Mouse (Mus musculus) cerebellum, adult 18-20 months (tissue): Measurements from ENCODE around the gene Gmds.
A peak's percentile ranks its signal among the peaks of the same experiment; 100 is the strongest.

ENCODE experiments used
- DNase-seq, 2 experiments: peaks; one replicate each; pipeline ENCODE4 v3.0.0; 2021

The Gmds gene

DNA sequence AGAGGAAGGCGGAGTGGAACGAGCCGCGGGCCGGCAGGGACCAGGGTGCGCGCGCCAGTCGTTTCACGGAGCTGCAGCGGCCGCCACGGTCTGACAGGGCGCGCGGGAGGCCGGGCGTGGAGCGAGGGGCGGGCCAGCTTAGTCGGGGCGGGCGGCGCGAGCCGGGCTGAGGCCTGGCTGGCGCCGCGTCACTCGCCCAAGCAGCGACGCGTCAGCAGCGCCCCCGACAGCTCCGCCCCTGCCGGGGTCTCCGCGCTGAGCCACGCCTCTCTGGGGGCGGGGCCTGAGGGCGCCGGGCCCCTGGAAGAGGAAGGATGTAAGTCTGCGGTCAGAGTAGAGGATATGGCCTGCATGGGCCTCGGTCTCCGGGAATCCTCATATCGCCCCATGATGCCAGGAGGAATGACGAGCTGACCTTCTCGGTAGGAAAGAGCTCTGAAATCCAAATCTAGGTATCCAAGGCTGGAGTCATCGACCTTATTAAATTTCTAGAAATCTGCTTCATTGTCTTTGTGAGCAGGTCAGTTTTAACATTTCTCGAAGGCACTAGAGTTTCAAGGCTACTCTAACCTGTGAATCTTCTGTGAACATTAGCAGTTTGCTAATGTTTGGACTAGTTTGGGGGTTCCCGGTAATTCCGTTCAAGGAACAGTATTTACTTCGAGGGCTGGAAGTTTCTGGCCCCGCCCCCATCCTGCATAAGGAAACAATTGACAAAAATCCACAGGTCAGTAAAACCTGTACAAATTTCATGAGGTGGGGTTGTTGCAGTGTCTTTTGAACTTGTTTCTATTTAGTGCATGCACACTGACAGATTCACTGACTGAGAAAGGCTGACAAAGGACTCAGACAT lies at the start of gene Gmds:
Gene Gmds, minus strand, starts transcription at position 228 of the 853 bp plus-strand sequence.
- DNase-seq: peak; percentile 95 to 96

DNA sequence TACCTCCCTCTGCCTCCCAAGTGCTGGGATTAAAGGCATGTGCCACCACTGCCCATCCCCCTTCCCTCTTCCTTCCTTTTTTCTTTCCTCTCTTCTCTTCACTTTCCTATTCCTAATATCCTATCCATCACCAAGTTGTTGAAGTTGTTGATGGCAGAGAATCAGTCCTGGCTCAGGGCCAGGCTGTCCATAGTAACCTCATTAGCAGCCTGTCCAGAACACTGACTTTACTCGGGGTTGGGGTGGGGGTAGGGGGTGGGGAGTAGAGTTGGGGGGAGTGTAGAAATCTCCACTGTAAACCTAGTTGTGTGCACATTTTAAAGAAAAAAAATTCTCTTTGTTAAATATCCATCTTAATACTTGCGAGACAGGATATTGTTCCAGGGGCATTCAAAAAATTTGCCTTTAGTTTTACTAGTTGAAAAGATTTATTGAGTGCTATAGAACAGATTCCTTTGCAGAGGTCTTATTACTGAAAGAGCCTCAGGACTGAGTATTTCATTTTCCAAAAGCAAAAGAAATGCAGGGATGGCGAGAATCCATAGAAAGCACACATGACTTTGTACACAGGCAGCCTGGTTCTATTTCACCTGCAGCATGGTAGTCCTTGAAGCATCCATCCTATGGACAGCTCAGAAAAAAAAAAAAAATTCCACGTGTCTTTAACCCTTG lies 47.0 kb upstream of the Gmds start:
- DNase-seq: no peak

DNA sequence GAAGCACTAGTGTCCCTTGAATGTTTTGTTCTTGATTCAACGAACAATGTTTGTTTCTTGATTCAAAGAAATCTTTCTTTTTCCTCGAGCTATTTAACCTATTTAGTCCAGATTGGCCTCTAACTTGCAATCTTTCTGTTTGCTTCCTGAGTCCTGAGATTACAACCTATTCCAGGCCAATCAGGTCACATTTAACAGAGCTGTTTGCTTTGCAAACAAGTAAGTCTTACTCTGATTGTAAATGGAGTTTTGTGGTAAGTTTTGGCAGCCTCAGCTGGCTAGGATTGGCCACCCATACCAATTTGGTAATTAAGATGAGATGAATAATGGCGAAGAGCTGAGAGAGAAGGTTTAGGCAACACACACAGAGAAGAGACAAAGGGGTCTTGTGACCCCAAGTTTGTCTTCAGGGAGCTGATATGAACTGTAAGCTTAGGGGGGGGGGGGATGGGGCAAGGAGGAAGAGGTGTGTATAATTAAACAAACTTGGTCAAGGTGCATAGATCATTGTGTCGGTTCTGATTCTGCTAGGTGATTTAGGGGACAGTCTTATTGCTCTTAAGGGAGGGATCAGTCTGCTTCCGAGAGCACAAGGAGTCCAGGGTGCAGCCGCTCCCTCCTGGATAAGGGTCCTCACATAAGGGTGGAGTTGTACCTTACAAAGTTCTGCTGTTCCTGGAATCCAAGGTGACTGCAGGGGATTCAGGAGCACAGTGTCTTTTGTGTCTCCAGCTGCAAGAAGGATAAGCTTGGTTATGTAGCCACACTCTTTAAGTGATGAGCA lies 43.9 kb upstream of the Gmds start:
- no peak for DNase-seq

DNA sequence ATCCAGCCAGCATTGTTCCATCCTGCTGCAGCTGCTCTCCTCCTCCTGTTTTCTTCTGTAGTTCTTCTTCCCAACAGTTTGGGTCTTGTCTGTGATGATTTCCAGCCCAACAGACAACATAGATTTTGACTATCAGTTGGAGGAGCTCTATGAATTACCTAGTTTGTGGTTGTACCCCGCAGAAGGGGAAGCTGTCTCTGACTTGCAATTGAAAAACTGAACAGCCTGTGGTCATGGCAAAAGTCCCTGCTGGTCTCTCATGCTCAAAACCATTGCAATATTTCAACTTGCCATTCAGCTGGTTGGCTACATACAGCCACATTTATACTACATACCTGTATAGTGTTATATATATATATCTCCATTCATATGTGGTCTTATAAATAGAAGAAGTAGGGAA lies 40.1 kb upstream of the Gmds start:
- DNase-seq: no peak

DNA sequence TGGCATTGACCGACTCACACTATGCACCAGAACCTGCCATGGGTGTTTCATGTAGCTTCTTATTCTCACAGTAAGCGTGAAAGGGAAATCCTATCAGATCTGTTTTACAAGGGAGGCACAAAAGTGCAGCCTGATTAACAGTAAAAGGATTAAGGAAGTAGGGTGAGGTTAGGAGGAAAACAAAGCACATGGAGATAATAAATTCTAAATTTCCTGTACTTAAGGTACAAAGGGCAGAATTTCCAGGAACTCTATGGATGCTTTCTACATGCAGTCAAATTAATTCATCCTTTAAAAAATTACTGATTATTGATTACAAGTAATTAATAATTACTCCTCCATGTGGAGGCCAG lies 34.0 kb upstream of the Gmds start:
- no peak for DNase-seq

DNA sequence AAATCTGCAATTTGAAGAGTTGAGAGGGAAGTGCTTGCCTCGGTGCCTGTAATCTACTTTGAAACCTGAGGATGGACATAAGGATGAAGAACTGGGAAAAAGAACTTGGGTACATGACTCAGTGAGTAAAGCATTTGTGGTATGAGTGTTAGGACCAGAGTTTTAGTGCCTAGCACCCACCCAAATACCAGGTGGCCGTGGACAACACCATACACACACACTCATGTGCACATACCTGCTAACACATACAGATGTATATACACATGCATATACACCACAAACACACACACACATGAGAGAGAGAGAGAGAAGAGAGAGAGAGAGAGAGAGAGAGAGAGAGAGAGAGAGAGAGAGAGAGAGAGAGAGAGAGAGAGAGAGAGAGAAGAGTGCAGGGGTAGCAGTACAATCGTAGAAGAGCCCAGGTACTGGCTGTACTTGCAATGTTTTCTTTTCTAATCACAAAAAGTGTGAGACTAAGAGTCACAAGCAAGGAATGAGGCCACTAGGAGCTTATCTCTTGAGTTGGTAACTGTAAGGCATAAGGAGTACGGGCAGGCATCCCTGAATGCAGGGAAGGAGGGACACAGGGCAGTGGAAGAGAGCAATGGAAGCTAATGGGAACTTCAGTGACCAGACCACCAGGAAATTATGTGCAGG lies 33.5 kb upstream of the Gmds start:
- DNase-seq: no peak

DNA sequence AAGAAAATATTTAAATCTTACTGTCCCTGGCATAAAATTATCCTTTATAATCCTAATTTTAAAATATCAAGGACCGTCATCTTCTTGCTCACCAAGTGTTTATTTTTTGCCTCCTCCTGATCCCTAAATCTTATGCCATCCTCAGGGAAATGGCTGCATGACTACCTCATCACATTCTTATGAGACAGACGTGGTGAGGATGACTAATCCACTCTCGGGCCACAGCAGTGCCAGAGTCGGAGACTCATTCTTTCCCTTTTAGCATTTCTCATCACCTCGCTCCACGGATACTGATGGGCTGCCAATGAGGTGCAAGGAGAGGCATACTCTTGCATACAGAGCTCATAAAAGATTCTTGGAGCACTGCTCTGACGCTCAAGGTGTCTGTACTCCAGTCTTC lies 32.2 kb upstream of the Gmds start:
- DNase-seq: no peak

DNA sequence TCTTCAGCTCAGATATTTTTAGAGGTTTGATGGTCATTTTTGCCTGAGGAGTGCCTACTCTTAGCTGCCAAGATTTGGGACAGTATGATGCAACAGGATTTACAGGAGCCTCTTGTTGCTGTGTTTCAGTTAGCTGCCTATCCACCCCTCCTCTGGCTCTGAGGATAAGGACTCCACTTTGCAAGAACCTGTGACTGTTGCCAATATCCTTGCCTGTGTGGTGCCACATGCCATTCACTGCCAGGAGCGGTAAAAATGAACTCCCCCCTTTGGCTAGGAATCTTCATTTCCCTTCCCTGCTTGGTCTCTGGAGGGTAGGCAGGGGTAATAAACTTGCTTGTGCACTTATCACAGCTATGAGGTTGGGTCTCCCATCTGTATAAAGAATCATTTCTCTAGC lies 31.6 kb upstream of the Gmds start:
- no peak for DNase-seq

DNA sequence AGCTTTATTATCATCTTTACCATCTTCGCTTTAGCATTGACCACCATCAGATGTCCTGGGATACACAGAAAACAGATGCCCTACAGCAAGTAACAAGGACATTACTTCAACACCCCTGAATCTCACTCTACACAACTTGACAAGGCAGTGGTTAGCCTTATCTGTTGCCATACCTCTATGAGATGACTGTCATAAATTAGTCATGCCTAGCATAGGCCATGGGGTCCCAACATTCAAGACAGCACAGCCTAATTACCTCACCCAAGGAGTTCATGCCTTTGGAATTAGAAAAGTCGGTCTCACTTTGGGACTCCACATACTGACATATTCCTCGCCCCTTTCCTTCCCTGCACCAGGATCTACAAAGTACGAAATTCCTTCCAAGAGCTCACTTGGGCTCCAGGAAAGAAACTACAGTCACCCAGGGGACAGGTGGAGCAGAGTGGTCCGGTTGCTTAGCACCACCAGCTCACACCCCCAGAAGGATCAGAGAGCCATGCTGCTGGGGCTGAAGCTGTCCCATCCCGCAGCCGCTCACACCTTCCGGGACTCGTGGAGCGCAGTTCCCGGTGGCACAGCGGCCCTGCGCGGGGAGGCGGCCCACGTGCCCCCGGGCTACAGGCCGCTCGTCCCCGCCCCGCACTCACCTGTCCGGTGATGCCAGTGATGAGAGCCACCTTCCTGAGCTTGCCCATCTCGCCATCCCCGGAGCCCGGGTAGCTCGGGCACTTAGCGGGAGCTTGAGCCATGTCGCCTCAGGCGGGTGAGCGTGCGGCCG lies 616 bp downstream of the Gmds start:
- no peak for DNase-seq

DNA sequence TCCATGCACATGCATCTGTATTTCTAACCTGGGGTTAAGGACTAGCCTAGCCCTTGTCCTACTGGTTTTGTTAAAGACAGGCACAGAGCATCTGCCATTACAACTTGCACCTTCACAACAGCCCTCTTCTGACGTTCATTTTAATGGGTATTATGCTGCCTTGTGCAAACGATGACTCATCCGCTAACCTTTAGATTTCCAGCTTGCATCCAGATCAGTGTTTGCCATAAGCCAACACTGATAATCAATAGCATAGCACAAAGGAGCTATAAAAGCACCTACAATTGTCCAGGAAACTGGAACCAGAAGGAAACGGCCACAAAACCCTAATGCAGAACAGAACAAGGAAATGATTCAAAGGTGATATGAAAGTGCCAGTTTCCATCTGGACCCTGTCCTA lies 20.2 kb downstream of the Gmds start:
- DNase-seq: no peak

DNA sequence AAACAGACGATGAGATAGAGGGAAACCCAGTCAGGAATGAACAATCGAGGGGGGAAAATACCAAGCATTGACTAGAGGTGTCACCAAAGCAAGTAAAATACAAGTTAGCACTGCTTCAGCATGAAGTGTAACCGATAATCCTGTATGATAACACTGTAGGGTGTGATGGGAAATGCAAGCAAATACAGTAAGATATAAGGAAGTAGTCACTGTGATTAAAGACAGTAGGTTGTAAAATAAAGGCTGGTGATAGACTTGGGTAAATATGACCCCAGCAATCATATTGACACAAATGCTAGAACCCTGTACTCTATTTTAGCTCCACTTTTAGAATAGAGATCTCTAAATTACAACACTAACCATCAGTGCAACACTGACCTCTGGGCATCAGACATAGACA lies 21.2 kb downstream of the Gmds start:
- DNase-seq: no peak

DNA sequence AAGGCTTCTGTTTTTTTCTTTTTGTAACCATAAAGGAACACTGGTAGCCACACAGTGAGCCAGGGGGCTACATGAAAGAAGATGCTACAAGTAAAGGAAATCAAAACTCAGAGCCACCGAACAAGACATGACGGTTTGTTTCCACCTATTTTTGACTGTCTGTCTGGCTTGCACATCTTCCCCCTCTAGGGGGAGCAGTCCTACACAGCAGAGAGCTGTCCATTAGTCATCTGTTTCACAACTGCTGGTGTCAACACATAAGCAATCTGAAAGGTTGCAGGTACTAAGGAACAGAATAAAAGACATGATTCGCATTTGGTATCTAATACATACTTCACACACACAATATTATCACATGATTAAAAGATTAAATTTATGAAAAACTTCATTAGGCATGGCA lies 25.9 kb downstream of the Gmds start:
- DNase-seq: peak; percentile 19 to 36

DNA sequence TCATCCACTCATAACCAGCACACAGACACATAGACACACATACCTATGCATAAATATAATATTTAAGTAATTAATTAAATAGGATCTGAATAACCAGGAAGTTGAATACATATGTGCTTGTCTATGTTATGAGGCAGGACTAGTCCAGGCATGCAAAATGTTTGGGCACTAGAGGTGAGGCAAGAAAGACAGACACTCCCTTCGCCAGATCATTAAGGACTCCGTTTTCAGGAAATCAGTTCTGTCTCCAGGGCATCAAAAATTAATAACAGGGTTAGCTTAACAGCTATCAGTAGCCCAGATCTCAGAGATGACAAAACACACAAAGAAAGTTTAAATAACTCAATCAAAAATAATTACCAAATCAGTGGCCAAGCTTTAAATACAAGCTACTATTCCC lies 27.1 kb downstream of the Gmds start:
- DNase-seq: no peak

DNA sequence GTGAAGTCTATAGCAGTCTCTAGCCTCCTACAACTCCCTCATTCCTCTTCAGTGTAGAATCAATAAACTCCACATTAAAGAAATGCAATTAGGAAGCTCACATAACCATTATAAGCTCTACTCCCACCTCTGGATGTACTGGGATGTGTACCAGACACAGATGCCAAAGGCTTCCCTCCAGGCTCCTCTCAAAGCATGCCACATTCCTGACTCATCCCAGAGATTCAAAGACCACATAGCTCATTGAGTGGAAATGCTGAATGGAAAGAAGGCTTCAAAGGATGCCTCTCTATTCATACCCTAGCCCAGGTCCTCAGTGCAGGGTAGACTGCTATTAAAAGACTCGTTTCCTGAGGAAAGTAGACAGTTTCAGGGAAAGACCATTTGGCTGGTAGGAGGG lies 40.1 kb downstream of the Gmds start:
- no peak for DNase-seq

DNA sequence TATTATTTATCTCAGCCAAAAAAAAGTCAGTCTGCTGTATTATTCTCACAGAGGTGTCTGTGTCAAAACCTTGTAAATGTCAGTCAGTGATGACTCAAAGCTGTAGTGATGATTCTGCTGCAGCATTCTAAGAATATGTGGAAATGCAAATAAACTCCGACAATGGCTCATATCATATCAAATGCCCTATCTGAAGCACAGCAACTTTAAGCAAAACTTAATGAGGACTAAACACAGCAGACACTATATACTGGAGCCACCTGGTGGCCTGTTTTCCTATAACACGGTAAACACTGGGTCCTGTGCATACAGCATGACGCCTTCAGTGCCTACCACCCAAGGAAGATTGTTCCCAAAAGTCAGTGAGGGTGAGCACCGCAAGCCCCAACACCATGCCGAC lies 41.1 kb downstream of the Gmds start:
- peak; percentile 9 to 10 for DNase-seq

DNA sequence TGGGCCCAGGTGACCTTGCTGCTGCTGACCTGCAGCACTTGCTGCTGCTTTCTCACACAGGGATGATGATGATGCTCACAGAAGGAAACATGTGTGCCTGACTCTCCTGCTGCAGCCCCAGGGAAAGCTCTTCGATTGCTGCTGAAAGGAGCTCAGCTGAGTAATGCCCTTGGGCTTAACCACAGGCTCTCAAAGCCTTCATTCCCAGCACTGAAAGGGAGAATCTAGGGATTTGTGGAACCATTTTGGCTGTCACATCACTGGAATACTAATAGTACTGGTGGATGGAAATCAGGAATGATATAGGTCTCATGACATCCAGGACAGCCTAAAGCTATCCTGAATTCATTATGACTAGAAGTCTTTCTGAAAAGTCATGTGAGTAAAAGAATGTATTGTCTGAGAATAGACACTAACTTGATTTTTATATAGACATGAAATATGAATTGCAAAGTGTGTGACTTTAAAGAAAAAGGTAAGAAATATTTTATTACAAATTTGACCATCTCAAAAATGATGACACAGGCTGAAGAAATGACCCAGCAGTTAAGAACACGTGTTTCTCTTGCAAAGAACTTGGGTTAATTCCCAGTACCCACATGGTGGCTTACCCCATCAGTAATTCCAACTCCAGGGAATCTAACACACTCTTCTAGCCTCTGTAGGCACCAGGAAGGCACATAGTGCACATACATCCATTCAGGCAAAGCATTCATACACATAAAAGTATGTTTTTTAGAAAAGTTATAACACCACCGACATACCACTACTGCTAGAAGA lies 43.9 kb downstream of the Gmds start:
- no peak for DNase-seq

DNA sequence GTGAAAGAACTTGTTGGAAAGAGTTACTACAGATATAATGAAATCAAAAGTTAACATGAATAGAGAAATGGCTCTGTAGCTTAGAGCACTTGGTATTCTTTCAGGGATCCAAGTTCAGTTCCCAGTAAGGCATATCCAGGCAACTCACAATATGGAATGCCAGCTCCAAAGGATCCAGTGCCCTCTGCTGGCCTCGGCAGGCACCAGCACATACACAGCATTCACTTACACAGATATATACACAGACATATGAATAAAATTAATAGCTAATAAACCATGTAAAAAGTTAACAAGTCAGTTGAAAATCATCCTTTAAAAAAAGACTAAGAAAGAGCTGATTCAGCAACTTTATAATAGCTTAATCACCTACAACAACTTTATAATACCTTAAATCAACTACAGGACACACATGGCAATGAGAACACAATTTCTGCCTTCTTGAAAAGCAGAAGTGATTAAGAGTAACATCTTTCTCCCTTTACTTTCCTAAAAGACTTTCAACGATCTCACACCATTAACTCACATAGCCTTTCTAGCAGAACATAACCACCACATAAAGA lies 65.5 kb downstream of the Gmds start:
- DNase-seq: no peak

DNA sequence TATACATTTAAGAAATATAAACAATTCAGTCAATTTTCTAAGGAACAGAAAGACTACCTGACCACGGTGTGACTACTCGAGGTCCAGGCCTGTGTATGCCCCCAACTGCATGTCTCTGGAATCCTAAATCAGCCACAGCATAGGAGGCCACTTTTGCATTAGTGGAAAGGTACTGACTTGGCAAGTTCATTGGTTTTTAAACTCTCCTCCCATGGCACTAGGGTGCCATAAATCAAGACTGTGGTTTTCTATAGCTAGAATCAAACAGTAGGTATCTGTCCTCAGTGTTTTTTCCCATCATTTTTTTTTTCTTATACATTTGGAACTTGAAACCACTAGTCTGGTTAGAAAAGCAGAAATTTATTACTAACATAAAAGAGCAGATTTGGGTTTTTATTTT lies 68.8 kb downstream of the Gmds start:
- no peak for DNase-seq

DNA sequence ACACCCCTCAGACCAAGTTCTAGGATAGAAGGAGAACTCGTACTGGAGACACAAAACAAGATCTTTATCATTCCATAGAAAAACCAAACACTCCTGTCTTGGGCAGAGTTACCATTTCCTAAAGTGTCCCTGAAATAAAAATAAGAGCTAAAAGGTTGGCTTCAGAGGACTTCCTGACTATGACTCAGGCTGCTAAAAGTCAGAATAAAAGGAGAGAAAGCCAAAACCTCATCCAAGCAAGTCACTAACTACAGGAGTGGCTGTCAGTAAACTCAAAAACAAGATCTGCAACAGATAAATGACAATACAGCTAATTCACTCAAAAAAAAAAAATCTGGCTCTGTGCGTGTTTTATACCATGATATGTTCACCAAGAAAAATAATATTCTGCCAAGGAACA lies 69.3 kb downstream of the Gmds start:
- no peak for DNase-seq

DNA sequence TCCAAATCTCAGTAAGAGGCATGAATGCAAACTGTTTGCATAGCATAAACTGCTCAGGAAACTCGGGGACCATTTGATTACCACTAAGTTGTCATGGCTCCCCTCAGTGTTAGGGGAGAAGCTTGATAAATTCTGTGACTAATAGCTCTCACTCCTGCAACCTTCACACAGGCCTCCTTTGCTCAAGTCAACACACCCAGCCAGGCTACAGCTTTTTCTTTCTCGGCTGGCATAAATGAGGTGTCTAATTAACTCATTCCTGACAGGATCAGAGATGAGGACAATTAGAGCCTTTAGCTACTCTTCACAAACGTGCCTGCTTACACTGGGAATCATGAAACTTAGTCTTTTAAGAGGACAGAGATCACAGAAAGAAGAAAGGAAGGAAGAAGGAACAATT lies 70.3 kb downstream of the Gmds start:
- no peak for DNase-seq

DNA sequence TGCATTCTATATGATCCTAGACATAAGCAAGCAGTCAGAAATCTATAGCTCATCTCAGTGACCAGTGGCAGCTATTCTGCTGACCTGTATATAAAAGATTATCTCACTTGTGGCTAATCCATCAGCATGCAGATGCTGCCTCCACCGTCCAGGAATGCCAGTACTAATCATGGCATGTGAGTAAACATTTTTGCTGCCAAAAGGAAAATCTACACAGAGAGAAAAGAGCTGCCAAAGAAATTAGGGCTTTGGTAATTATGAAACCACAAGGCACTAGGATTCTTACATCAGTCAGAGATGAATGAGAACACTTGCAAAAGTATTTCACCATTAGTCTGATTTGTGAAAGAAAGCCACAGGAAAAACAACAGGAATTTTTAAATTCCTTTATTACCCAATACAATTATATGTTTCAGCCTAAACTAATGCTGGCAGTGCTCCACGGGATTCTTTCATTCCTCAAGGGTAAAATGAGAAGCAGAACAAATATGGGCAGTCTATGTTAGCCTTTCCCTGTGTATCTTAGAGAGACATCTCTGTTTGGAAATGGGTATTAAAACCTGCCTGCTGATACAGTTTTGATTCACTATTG lies 71.3 kb downstream of the Gmds start:
- no peak for DNase-seq
